Mouse (Mus musculus) right cerebral cortex, postnatal 4 days (tissue): ENCODE data around the gene Erp27.

Source experiments
- DNase-seq: peaks from one replicate; pipeline ENCODE4 v3.0.0-alpha.2; 2022

Erp27 gene

GRCm38 (mm10) chr6:136858420-136858819 lies 63.6 kb downstream of the Erp27 start:
- DNase-seq = no peak

DNA sequence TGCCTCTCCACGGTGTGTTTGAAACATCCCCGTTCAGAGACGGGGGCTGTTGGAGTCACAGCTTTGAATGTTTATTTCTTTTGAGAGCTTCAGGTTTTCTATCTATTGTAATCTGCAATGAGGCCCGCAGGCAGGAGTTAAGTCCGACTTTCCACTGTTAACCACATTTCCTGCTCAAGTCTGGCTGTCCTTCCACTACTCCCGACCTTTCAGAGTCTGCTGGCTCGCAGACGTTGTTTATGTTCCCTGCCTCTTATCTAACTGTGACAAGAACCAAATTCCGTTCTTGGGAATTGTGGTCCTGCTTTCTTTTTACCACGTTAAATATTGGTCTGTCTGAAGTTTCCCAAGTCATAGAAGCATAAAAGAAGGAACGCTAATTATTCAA lies 64.1 kb downstream of the Erp27 start:
- DNase-seq = no peak
